Mouse (Mus musculus): ENCODE data around the gene Foxo1.

- TF ChIP-seq EP300 (optimal IDR thresholded peaks at IDR 0.05), result no peak
- TF ChIP-seq CTCF (IDR thresholded peaks at IDR 0.05; ENCODE audit: low read depth), result no peak
Observed at GRCm38 (mm10) chr3:52272376-52272865, 4.3 kb downstream of the Foxo1 start.
